Mouse (Mus musculus): Measurements from ENCODE around the gene Tmem223. TPM values are rescaled to one million over a fixed set of nuclear protein-coding genes. Genes with fewer than 3 reads are reported as not detected.
A peak's percentile ranks its signal among the peaks of the same experiment; 100 is the strongest.

The Tmem223 gene
- polyA plus RNA-seq, 1 experiment from 2014 or later, result 197 TPM

- H3K27me3 ChIP-seq (ENCODE audit: control insufficient read depth, insufficient read depth, low read length), result no peaks in the 10 kb centered on the region
- H3K9ac ChIP-seq (replicated peaks; ENCODE audit: low read length), result no peak overlapping the region
- H3K9me3 ChIP-seq (replicated peaks; ENCODE audit: control insufficient read depth, low read length), result no peaks in the 10 kb centered on the region
- H3K36me3 ChIP-seq (replicated peaks; ENCODE audit: control insufficient read depth, insufficient read depth, low read depth, low read length), result peaks cover 5% of the 10 kb centered on the region; the same call in 1 of the 2 replicates
- H3K4me1 ChIP-seq (ENCODE audit: control insufficient read depth, insufficient read depth, low read length), result no peaks in the 10 kb centered on the region
- ATAC-seq (replicated peaks; ENCODE audit: insufficient number of reproducible peaks, low FRiP score, low TSS enrichment, low read depth) (no peak), DNase-seq (ENCODE audit: low spot score) (no peak)
- no peak overlapping the region; the same call in 1 of the 2 replicates for H3K4me3 ChIP-seq (ENCODE audit: low read depth, low read length)
- no peak overlapping the region for H3K27ac ChIP-seq (replicated peaks; ENCODE audit: low read depth, low read length)
- no peak overlapping the region for H3K4me2 ChIP-seq (ENCODE audit: low read depth, low read length)
Measured at GRCm38 (mm10) chr19:8798947-8799315, 28.1 kb downstream of the Tmem223 start.

- Histone ChIP-seq H3K4me2 (ENCODE audit: low read depth, low read length) (peak within 1 kb of the TSS; percentile 70), H3K9ac (replicated peaks; ENCODE audit: low read length) (peak within 1 kb of the TSS; percentile 53), H3K4me3 (ENCODE audit: low read depth, low read length) (peak within 1 kb of the TSS; percentile 43), H3K27me3 (ENCODE audit: control insufficient read depth, insufficient read depth, low read length) (no peaks in the 10 kb centered on the region), H3K9me3 (replicated peaks; ENCODE audit: control insufficient read depth, low read length) (no peaks in the 10 kb centered on the region), H3K36me3 (replicated peaks; ENCODE audit: control insufficient read depth, insufficient read depth, low read depth, low read length) (no peaks in the 10 kb centered on the region), H3K4me1 (ENCODE audit: control insufficient read depth, insufficient read depth, low read length) (no peaks in the 10 kb centered on the region), H3K27ac (replicated peaks; ENCODE audit: low read depth, low read length) (0 out of 2 replicates have a peak within 1 kb of the TSS, but pooled peaks have one; percentile 48)
- DNase-seq (ENCODE audit: low spot score) (peak; percentile 97), ATAC-seq (replicated peaks; ENCODE audit: insufficient number of reproducible peaks, low FRiP score, low TSS enrichment, low read depth) (peak; percentile 96)
- whole genome bisulfite sequencing, result under 1% methylated on average over 30 of the region's 30 CpGs
Measured at GRCm38 (mm10) chr19:8802130-8802821, 31.5 kb downstream of the Tmem223 start, which contains the start of gene Zbtb3. Zbtb3 (plus strand) TSS chr19:8802555.

- no peak for DNase-seq (ENCODE audit: low spot score)
- Histone ChIP-seq H3K27ac (replicated peaks; ENCODE audit: low read depth, low read length) (no peak overlapping the region), H3K4me3 (ENCODE audit: low read depth, low read length) (peak overlapping the region; percentile 43), H3K4me1 (ENCODE audit: control insufficient read depth, insufficient read depth, low read length) (no peaks in the 10 kb centered on the region), H3K9ac (replicated peaks; ENCODE audit: low read length) (peak overlapping the region; percentile 37; the same call in 1 of the 2 replicates), H3K27me3 (ENCODE audit: control insufficient read depth, insufficient read depth, low read length) (no peaks in the 10 kb centered on the region), H3K4me2 (ENCODE audit: low read depth, low read length) (no peak overlapping the region), H3K36me3 (replicated peaks; ENCODE audit: control insufficient read depth, insufficient read depth, low read depth, low read length) (no peaks in the 10 kb centered on the region), H3K9me3 (replicated peaks; ENCODE audit: control insufficient read depth, low read length) (no peaks in the 10 kb centered on the region)
- no peak for ATAC-seq (replicated peaks; ENCODE audit: insufficient number of reproducible peaks, low FRiP score, low TSS enrichment, low read depth)
- 91% methylated on average over 9 of the region's 9 CpGs for WGBS
Measured at GRCm38 (mm10) chr19:8803204-8803780, 32.5 kb downstream of the Tmem223 start.

GRCm38 (mm10) chr19:8803879-8804660 lies 33.3 kb downstream of the Tmem223 start:
- H3K4me1 ChIP-seq (ENCODE audit: control insufficient read depth, insufficient read depth, low read length), result no peaks in the 10 kb centered on the region

GRCm38 (mm10) chr19:8806810-8807209 lies 36.0 kb downstream of the Tmem223 start:
- no peak overlapping the region for H3K4me3 ChIP-seq (ENCODE audit: low read depth, low read length)
- no peak overlapping the region for H3K9ac ChIP-seq (replicated peaks; ENCODE audit: low read length)
- H3K9me3 ChIP-seq (replicated peaks; ENCODE audit: control insufficient read depth, low read length), result no peaks in the 10 kb centered on the region
- H3K27ac ChIP-seq (replicated peaks; ENCODE audit: low read depth, low read length), result no peak overlapping the region
- DNase-seq (ENCODE audit: low spot score), result no peak
- H3K4me2 ChIP-seq (ENCODE audit: low read depth, low read length), result no peak overlapping the region
- ATAC-seq (replicated peaks; ENCODE audit: insufficient number of reproducible peaks, low FRiP score, low TSS enrichment, low read depth), result no peak
- no peaks in the 10 kb centered on the region for H3K27me3 ChIP-seq (ENCODE audit: control insufficient read depth, insufficient read depth, low read length)
- 91% methylated on average over 5 of the region's 5 CpGs for WGBS
- 0 out of 2 replicates have a peak, but pooled peaks cover 2% of the 10 kb centered on the region for H3K36me3 ChIP-seq (replicated peaks; ENCODE audit: control insufficient read depth, insufficient read depth, low read depth, low read length)
- H3K4me1 ChIP-seq (ENCODE audit: control insufficient read depth, insufficient read depth, low read length), result no peaks in the 10 kb centered on the region

More at GRCm38 (mm10) chr19:8803879-8804660, 33.3 kb downstream of the Tmem223 start:
- H3K36me3 ChIP-seq (replicated peaks; ENCODE audit: control insufficient read depth, insufficient read depth, low read depth, low read length), result no peaks in the 10 kb centered on the region
- ATAC-seq (replicated peaks; ENCODE audit: insufficient number of reproducible peaks, low FRiP score, low TSS enrichment, low read depth) (no peak), DNase-seq (ENCODE audit: low spot score) (no peak)
- H3K4me2 ChIP-seq (ENCODE audit: low read depth, low read length), result no peak overlapping the region
- H3K27ac ChIP-seq (replicated peaks; ENCODE audit: low read depth, low read length), result no peak overlapping the region
- no peaks in the 10 kb centered on the region for H3K9me3 ChIP-seq (replicated peaks; ENCODE audit: control insufficient read depth, low read length)
- H3K9ac ChIP-seq (replicated peaks; ENCODE audit: low read length), result no peak overlapping the region
- 91% methylated on average over 11 of the region's 11 CpGs for WGBS
- no peaks in the 10 kb centered on the region for H3K27me3 ChIP-seq (ENCODE audit: control insufficient read depth, insufficient read depth, low read length)
- H3K4me3 ChIP-seq (ENCODE audit: low read depth, low read length), result no peak overlapping the region

- Histone ChIP-seq H3K4me1 (ENCODE audit: control insufficient read depth, insufficient read depth, low read length) (no peaks in the 10 kb centered on the region; the same call in 1 of the 2 replicates), H3K27ac (replicated peaks; ENCODE audit: low read depth, low read length) (no peak overlapping the region), H3K4me3 (ENCODE audit: low read depth, low read length) (no peak overlapping the region), H3K4me2 (ENCODE audit: low read depth, low read length) (no peak overlapping the region), H3K36me3 (replicated peaks; ENCODE audit: control insufficient read depth, insufficient read depth, low read depth, low read length) (peaks cover 11% of the 10 kb centered on the region; the same call in 1 of the 2 replicates), H3K9ac (replicated peaks; ENCODE audit: low read length) (no peak overlapping the region; the same call in 1 of the 2 replicates), H3K9me3 (replicated peaks; ENCODE audit: control insufficient read depth, low read length) (no peaks in the 10 kb centered on the region), H3K27me3 (ENCODE audit: control insufficient read depth, insufficient read depth, low read length) (no peaks in the 10 kb centered on the region)
- ATAC-seq (replicated peaks; ENCODE audit: insufficient number of reproducible peaks, low FRiP score, low TSS enrichment, low read depth) (no peak), DNase-seq (ENCODE audit: low spot score) (no peak)
- WGBS, result 83% methylated on average over 11 of the region's 11 CpGs
Measured at GRCm38 (mm10) chr19:8815812-8816211, 45.0 kb downstream of the Tmem223 start.

GRCm38 (mm10) chr19:8817001-8817400 lies 46.2 kb downstream of the Tmem223 start:
- DNase-seq (ENCODE audit: low spot score) (no peak), ATAC-seq (replicated peaks; ENCODE audit: insufficient number of reproducible peaks, low FRiP score, low TSS enrichment, low read depth) (no peak)
- Histone ChIP-seq H3K27me3 (ENCODE audit: control insufficient read depth, insufficient read depth, low read length) (no peaks in the 10 kb centered on the region), H3K4me3 (ENCODE audit: low read depth, low read length) (peak overlapping the region; percentile 10; the same call in 1 of the 2 replicates), H3K36me3 (replicated peaks; ENCODE audit: control insufficient read depth, insufficient read depth, low read depth, low read length) (peaks cover 9% of the 10 kb centered on the region; the same call in 1 of the 2 replicates), H3K9me3 (replicated peaks; ENCODE audit: control insufficient read depth, low read length) (no peaks in the 10 kb centered on the region), H3K4me2 (ENCODE audit: low read depth, low read length) (peak overlapping the region; percentile 13), H3K27ac (replicated peaks; ENCODE audit: low read depth, low read length) (no peak overlapping the region), H3K9ac (replicated peaks; ENCODE audit: low read length) (peak overlapping the region; percentile 27; the same call in 1 of the 2 replicates), H3K4me1 (ENCODE audit: control insufficient read depth, insufficient read depth, low read length) (no peaks in the 10 kb centered on the region; the same call in 1 of the 2 replicates)
- 78% methylated on average over 3 of the region's 3 CpGs for WGBS
